Mouse (Mus musculus) kidney, embryonic 15.5 days (tissue): ENCODE data around the gene Rbx1. TPM values are rescaled to one million over a fixed set of nuclear protein-coding genes. Genes with fewer than 3 reads are reported as not detected.
A peak's percentile ranks its signal among the peaks of the same experiment; 100 is the strongest.

Experiments
- ATAC-seq: fragments of 200-750 bp; cut with Nextera tagmentation; replicated peaks from 2 replicates; pipeline ENCODE4 v1.8.0; 2017; ENCODE audit warnings: moderate TSS enrichment; ENCODE audit not compliant: low FRiP score
- H3K27ac ChIP-seq: fragments of 300-500 bp; sonication (generic); 2 replicates; pipeline ENCODE4 v1.5.1; 2015; ENCODE audit warnings: mild to moderate bottlenecking, inconsistent platforms
- H3K27me3 ChIP-seq: fragments of 300-500 bp; sonication (generic); 2 replicates; pipeline ENCODE4 v1.6.1; 2015; ENCODE audit warnings: inconsistent platforms
- H3K36me3 ChIP-seq: fragments of 300-500 bp; sonication (generic); 2 replicates; pipeline ENCODE4 v1.6.1; 2015; ENCODE audit warnings: inconsistent platforms
- H3K4me1 ChIP-seq: fragments of 300-500 bp; sonication (generic); 2 replicates; pipeline ENCODE4 v1.6.1; 2015; ENCODE audit warnings: inconsistent platforms
- H3K4me2 ChIP-seq: fragments of 300-500 bp; sonication (generic); 2 replicates; pipeline ENCODE4 v1.6.1; 2015; ENCODE audit warnings: moderate library complexity, mild to moderate bottlenecking, inconsistent platforms
- H3K4me3 ChIP-seq: fragments of 300-500 bp; sonication (generic); replicated peaks from 2 replicates; pipeline ENCODE4 v1.5.1; 2015; ENCODE audit warnings: mild to moderate bottlenecking, inconsistent platforms
- H3K9ac ChIP-seq: fragments of 300-500 bp; sonication (generic); 2 replicates; pipeline ENCODE4 v1.6.1; 2015; ENCODE audit warnings: mild to moderate bottlenecking, inconsistent platforms
- H3K9me3 ChIP-seq: fragments of 300-500 bp; sonication (generic); replicated peaks from 2 replicates; pipeline ENCODE4 v1.6.1; 2016; ENCODE audit warnings: inconsistent platforms
- WGBS: fragments of 180-500 bp; shearing (Covaris S2); methylation state at CpG from one replicate; pipeline ENCODE4 v1.1.7; 2015; ENCODE audit warnings: mixed read lengths; 5-methylcytosine and 5-hydroxymethylcytosine counted together
- polyA plus RNA-seq: library from polyadenylated mRNA; unstranded; fragments of >200 nt; fragmentation: Nextera tagmentation; extraction: Ambion mirVana; gene quantifications from 2 replicates; pipeline ENCODE4 v1.2.1, GENCODE M21; 2015

The Rbx1 gene
- polyA plus RNA-seq, 1 experiment from 2014 or later: 459 TPM

DNA sequence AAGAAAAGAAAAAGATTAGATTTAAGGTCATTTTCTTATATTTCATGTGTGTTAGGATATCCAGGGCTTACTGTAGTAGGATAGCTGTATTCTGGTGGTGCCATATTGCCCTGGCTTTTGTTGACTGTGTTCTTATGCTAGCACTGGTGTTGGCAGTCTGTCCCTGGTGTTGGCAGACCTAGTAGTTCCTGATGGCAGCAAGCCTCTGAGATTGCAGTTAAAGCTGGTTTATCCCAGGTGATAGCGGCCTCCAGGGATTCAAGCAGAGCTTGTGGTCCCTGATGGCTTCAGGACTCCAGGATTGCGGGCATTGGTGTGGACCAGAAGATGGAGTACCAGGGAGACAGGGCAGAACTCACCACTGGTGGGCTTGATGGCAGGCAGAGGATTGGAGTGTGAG, 37.4 kb downstream of the Rbx1 start:
- H3K27me3 ChIP-seq: no peaks in the 10 kb centered on the region
- WGBS: 90% methylated on average over 2 of the region's 2 CpGs
- no peak overlapping the region for H3K9ac ChIP-seq
- H3K9me3 ChIP-seq: no peaks in the 10 kb centered on the region
- ATAC-seq: no peak
- no peaks in the 10 kb centered on the region for H3K36me3 ChIP-seq
- no peak overlapping the region for H3K4me3 ChIP-seq
- no peak overlapping the region for H3K4me2 ChIP-seq
- H3K27ac ChIP-seq: no peak overlapping the region
- H3K4me1 ChIP-seq: no peaks in the 10 kb centered on the region

DNA sequence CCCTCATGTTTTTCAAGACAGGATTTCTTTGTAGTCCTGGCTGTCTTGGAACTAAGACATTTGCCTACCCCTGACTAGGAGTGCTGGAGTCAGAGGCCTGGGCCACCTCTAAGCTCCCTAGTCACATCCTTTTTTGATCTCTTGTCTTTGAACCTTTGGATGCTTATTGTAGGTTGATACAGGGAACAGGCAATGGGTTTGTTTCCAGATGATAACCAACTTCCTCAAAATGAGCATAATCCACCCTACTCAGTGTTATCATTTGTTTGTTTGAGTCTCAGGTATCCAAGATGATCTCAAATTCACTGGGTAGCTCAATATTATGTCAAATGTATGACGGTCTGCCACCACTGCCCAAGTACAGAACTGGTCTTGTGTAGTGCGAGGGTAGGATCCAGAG, 37.9 kb downstream of the Rbx1 start:
- ATAC-seq: no peak
- Histone ChIP-seq H3K36me3 (no peaks in the 10 kb centered on the region), H3K27me3 (no peaks in the 10 kb centered on the region), H3K4me1 (no peaks in the 10 kb centered on the region), H3K9ac (no peak overlapping the region), H3K9me3 (no peaks in the 10 kb centered on the region), H3K4me2 (no peak overlapping the region), H3K27ac (no peak overlapping the region), H3K4me3 (no peak overlapping the region)
- WGBS: 91% methylated on average over 2 of the region's 2 CpGs

DNA sequence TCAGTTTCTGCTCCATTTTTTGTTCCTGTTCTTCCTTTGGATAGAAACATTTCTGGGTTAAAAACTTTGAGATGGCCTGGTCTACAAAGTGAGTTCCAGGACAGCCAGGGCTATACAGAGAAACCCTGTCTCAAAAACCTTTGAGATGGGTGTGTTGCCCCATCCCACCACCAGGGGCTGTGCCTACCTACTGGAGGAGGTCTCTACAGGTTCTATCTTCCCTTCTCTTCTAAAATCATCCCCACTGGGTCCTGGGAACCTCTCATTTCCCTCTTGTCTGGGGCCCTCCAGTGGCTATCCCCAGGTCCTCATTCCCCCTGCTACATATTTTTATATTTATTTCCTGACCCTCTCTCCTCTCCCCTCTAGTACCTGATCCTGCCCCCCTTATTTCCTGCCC, 41.1 kb downstream of the Rbx1 start:
- Histone ChIP-seq H3K9ac (no peak overlapping the region), H3K36me3 (no peaks in the 10 kb centered on the region), H3K27me3 (no peaks in the 10 kb centered on the region), H3K27ac (no peak overlapping the region), H3K4me3 (no peak overlapping the region), H3K4me2 (no peak overlapping the region), H3K4me1 (peaks cover 11% of the 10 kb centered on the region), H3K9me3 (no peaks in the 10 kb centered on the region)
- ATAC-seq: no peak

- peaks cover 29% of the 10 kb centered on the region for H3K4me1 ChIP-seq
- WGBS: 83% methylated on average over 4 of the region's 4 CpGs
- H3K36me3 ChIP-seq: no peaks in the 10 kb centered on the region
These were observed 44.5 kb downstream of the Rbx1 start for GRCm38 (mm10) chr15:81510621-81511020.

DNA sequence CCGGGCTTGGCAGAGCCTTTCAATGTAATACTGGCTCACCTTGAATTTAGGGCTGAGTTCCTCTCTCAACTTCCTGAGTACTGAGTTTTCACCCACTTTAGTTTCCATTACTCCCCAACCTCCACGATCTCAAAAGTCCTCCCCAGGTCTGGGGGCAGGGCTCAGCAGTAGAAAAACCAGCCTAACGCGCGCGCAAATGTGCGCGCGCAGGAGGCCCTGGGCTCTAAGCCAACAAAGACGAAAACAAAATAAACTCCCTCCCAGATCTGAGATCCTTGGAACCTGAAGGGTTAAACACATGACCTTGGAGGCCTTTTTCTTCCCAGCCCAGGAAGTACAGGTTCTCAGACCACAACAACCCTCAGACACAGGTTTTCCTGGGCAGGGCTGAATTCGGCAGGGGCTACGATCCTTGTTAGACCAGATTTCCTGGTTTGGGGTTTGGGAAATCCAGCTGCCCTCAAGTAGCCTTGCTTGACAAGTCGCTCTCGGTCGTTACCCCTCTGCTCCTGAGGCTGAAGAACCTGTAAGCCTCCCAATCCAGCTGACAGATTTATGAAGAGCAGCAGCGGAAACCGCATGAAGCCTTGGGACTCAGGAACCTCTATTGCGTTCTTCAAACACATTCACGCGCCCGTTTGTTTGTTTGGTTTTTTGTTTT, 45.6 kb downstream of the Rbx1 start:
- 0 out of 2 replicates have a peak overlapping the region, but pooled peaks have one; percentile 15 for H3K9ac ChIP-seq
- no peaks in the 10 kb centered on the region for H3K27me3 ChIP-seq
- H3K4me2 ChIP-seq: peak overlapping the region; percentile 59
- H3K27ac ChIP-seq: peak overlapping the region; percentile 86
- WGBS: 22% methylated on average over 21 of the region's 21 CpGs
- 0 out of 2 replicates have a peak, but pooled peaks have one; percentile 19 for ATAC-seq
- no peaks in the 10 kb centered on the region for H3K9me3 ChIP-seq
- H3K36me3 ChIP-seq: no peaks in the 10 kb centered on the region
- H3K4me1 ChIP-seq: peaks cover 29% of the 10 kb centered on the region
- H3K4me3 ChIP-seq: peak overlapping the region; percentile 32

More at GRCm38 (mm10) chr15:81510621-81511020, 44.5 kb downstream of the Rbx1 start:
- no peak overlapping the region for H3K27ac ChIP-seq
- no peak overlapping the region for H3K9ac ChIP-seq
- no peaks in the 10 kb centered on the region for H3K27me3 ChIP-seq
- ATAC-seq: no peak
- H3K4me3 ChIP-seq: no peak overlapping the region
- no peak overlapping the region for H3K4me2 ChIP-seq
- no peaks in the 10 kb centered on the region for H3K9me3 ChIP-seq

- 9% methylated on average over 18 of the region's 18 CpGs for WGBS
- no peak overlapping the region for H3K9ac ChIP-seq
- peak; percentile 94 for ATAC-seq
These were observed 48.2 kb downstream of the Rbx1 start for GRCm38 (mm10) chr15:81514111-81514971.

GRCm38 (mm10) chr15:81515221-81515620, 49.1 kb downstream of the Rbx1 start:
- ATAC-seq: no peak
- Histone ChIP-seq H3K4me1 (peaks cover 29% of the 10 kb centered on the region), H3K27ac (peak overlapping the region; percentile 66; the same call in 1 of the 2 replicates), H3K9me3 (no peaks in the 10 kb centered on the region), H3K4me2 (no peak overlapping the region), H3K36me3 (no peaks in the 10 kb centered on the region), H3K4me3 (no peak overlapping the region), H3K27me3 (no peaks in the 10 kb centered on the region), H3K9ac (no peak overlapping the region)
- WGBS: 86% methylated on average over 3 of the region's 3 CpGs

More at GRCm38 (mm10) chr15:81514111-81514971, 48.2 kb downstream of the Rbx1 start:
- Histone ChIP-seq H3K36me3 (no peaks in the 10 kb centered on the region), H3K27me3 (no peaks in the 10 kb centered on the region), H3K4me3 (peak overlapping the region; percentile 34), H3K4me2 (peak overlapping the region; percentile 59), H3K4me1 (peaks cover 29% of the 10 kb centered on the region), H3K27ac (peak overlapping the region; percentile 66), H3K9me3 (no peaks in the 10 kb centered on the region)

- Histone ChIP-seq H3K9me3 (no peaks in the 10 kb centered on the region), H3K27me3 (no peaks in the 10 kb centered on the region), H3K36me3 (no peaks in the 10 kb centered on the region), H3K4me3 (no peak overlapping the region), H3K27ac (no peak overlapping the region; the same call in 1 of the 2 replicates), H3K9ac (no peak overlapping the region), H3K4me1 (peaks cover 27% of the 10 kb centered on the region), H3K4me2 (no peak overlapping the region)
- ATAC-seq: no peak
- 51% methylated on average over 6 of the region's 6 CpGs for WGBS
These were observed 51.9 kb downstream of the Rbx1 start for GRCm38 (mm10) chr15:81518031-81518430.

- 84% methylated on average over 5 of the region's 5 CpGs for WGBS
- Histone ChIP-seq H3K9me3 (no peaks in the 10 kb centered on the region), H3K27me3 (no peaks in the 10 kb centered on the region), H3K4me1 (peaks cover 26% of the 10 kb centered on the region), H3K4me2 (no peak overlapping the region), H3K36me3 (no peaks in the 10 kb centered on the region), H3K27ac (no peak overlapping the region), H3K9ac (no peak overlapping the region), H3K4me3 (no peak overlapping the region)
- no peak for ATAC-seq
These were observed 52.7 kb downstream of the Rbx1 start for GRCm38 (mm10) chr15:81518761-81519160.

DNA sequence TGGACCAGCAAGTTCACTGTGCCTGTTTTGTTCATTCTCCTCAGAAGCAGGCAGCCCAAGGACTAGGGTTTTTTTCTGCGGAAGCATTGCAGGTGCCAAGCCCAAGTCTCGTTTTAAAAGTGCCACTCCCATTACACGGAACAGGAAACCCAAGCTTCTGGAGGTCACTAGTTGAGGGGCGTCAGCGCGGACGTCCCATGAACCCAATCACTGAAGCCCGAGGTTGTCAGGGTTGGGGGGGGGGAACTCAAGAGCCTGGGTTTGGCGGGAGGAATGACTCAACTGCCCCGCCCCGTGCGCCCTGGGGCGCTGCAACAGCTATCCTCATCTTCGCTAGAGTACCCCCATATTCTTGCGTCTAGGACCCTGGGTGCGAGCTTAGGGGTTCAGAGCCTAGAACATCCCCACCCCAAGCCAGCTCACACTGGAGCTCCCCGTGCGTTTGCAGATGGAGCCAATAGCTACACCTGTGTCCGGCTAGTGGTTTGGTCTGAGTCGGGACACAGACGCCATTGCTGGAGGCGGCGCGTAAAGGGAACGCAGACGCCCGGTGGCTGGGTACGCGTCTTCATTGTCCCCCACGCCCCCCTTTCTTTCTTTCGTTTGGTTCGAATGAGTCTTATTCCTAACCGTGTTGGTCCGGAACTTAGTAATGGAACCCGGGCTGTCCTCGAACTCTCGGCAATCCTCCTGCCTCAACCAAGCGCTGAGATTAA, 56.1 kb downstream of the Rbx1 start:
- under 1% methylated on average over 38 of the region's 38 CpGs for WGBS
- H3K4me1 ChIP-seq: peaks cover 14% of the 10 kb centered on the region
- peak; percentile 52 for ATAC-seq

DNA sequence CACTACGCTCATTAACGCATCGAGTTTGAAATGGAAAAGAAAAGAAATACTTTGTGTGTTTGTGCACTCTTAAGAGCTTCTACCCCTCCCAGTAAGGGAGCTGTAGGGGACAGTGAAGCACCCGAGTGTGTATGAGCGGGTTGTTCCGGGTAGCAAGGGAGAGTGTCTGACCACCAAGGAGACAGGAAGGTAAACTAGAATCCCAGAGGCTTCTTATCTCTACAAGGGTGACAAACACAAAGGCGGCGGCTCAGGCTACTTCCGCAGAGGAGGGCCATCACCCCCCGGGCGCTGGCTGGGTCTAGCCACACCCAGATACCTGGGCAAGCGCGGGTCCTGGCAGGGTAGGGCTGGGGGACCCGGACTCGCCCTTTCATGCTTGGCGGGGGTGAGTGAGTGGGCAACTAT, 56.7 kb downstream of the Rbx1 start:
- H3K36me3 ChIP-seq: no peaks in the 10 kb centered on the region
- H3K27ac ChIP-seq: peak overlapping the region; percentile 95
- peaks cover 14% of the 10 kb centered on the region for H3K4me1 ChIP-seq
- peak overlapping the region; percentile 69 for H3K9ac ChIP-seq
- H3K4me3 ChIP-seq: peak overlapping the region; percentile 65
- WGBS: 0% methylated on average over 16 of the region's 16 CpGs
- H3K9me3 ChIP-seq: no peaks in the 10 kb centered on the region
- peak; percentile 88 for ATAC-seq
- no peaks in the 10 kb centered on the region for H3K27me3 ChIP-seq
- H3K4me2 ChIP-seq: peak overlapping the region; percentile 99

More for the DNA sequence above, 56.1 kb downstream of the Rbx1 start:
- peak overlapping the region; percentile 65 for H3K4me3 ChIP-seq
- H3K9me3 ChIP-seq: no peaks in the 10 kb centered on the region
- peak overlapping the region; percentile 99 for H3K4me2 ChIP-seq
- H3K27me3 ChIP-seq: no peaks in the 10 kb centered on the region
- H3K27ac ChIP-seq: peak overlapping the region; percentile 95
- no peaks in the 10 kb centered on the region for H3K36me3 ChIP-seq
- peak overlapping the region; percentile 69 for H3K9ac ChIP-seq
